Mouse (Mus musculus): Measurements from ENCODE around the gene Ankrd52.

The Ankrd52 gene

DNA sequence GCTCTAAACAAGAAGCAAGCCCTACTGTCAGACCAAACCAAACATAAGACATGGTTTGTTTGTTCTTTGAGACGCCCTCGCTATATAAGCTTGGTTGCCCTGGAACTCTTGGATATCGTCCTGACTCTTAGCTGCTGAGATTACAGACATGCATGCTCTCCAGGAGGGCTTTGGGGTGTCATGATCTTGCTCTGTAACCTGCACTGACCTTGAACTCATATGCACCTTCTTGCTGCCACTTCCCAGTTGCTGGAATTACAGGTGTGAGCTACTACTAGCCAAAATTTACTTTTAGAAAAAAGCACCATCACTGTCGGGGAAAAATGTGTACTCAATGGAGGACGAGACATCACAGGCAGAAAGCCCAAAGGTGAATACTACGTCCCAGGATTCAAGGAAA, 7.3 kb upstream of the Ankrd52 start:
- no peak for DNase-seq (ENCODE audit: low spot score)

DNA sequence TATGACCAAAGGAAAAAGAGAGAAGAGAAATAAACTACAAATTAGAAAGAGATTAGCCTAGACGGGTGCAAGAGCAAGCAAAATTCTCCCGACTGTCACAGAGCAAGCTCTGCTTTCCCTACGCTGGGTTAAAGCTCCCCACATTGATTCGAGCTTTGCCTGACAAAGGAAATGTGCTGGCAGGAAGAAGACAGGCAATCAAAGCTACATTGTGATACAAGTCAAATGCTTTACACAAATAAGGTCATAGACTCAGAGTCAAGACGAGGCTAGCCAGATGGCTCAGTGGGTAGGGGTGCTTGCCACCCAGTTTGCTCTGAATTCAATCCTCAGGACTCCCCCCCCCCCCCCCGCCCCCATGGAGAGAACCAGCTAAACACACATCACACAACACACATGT, 6.9 kb upstream of the Ankrd52 start:
- no peak for DNase-seq (ENCODE audit: low spot score)

DNA sequence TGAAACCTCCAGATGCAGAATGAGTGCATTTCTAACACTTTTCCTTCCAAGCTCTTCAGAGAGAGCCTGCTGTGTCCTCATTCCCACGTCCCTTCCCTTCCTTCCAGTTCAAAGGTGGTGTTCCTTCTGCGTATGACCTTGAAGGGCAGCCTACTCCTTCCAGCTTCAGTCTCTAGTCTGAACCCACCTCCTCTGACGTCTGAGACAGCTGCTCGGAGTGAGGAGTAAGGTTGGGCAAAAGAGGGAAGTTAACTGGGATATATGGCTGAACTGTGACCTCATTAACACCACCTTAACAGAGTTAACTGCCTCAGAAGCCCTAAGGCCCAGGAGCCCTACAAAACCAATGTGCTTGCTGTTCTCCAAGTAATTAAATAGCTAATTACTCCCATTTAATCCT, 6.3 kb upstream of the Ankrd52 start:
- DNase-seq (ENCODE audit: low spot score): no peak

DNA sequence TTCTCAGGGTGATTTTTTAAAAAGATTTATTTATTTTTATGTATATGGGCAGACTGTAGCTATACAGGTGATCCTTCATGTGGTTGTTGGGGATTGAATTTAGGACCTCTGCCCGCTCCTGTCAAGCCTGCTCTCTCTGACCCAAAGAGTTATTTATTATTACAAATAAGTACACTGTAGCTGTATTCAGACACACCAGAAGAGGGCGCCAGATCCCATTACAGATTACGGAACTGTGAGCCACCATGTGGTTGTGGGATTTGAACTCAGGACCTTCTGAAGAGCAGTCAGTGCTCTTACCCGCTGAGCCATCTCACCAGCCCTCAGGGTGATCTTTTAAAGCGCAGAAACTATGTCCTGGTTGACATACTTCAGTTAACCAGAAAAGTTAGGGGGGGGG, 4.8 kb upstream of the Ankrd52 start:
- no peak for DNase-seq (ENCODE audit: low spot score)

DNA sequence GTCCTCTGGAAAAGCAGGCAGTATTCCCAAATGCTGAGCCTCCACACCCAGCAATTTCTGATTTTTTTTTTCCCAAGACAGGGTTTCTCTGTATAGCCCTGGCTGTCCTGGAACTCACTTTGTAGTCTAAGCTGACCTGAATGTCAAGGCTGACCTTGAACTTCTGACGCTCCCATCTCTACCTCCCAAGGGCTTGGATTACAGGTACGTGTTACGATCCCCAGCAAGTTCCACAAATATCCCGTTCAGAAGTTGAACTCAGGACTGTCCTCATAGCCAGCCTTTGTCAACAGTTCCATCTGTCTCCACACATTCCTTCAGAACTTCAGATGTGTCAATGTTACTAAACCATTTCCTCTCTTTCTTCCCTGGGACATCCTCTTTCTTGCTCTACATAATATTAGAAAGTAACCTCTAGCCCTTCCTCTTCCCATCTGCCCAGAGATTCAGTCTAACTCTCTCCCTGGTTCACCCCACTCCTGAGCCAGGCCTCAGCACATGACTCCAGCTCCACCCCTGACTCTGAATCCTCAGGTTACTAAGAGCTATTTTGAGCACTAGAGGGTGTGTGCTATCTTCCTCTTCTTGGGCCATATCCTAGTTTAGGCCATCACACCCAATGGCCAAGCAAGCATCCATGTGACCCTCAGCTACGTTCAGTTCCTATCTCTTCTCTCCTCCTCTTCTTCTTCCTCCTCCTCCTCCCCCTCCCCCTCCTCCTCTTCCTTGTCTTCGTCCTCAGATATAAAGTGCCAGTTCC, 3.7 kb upstream of the Ankrd52 start:
- no peak for DNase-seq (ENCODE audit: low spot score)

DNA sequence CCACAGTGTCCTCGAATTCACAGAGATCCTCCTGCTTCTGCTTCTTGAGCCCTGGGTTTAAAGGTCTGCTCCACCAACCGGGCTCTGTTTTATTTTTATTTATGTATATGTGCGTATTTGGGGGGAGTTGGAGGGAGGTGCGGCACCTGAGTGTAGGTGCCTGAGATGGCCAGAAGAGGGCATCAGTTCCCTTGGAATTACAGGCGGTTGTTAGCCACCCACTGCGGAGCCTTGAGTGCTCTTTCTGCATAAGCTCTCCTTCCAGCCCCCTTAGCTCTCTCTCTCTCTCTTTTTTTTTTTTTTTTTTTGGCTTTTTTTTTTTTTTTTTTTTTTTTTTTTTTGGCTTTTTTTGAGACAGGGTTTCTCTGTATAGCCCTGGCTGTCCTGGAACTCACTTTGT, 2.5 kb upstream of the Ankrd52 start:
- DNase-seq (ENCODE audit: low spot score): no peak

DNA sequence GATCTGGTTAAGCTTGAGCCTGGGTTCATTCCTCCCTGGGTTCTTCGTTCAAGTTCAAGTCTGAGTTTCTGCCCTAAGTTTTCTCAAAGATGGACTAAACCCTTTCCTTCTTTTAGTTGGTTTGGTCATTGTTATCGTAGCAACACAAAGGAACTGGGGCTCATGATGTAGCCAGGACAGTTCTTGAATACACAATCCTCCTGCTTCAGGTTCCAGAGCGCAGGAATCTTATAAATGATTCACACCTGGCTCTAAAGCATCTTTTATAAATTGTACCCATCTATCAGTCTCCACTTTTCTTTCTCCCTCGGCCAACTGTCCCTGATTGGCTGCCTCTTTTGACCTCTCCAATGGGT, 838 bp upstream of the Ankrd52 start:
- DNase-seq (ENCODE audit: low spot score): no peak

DNA sequence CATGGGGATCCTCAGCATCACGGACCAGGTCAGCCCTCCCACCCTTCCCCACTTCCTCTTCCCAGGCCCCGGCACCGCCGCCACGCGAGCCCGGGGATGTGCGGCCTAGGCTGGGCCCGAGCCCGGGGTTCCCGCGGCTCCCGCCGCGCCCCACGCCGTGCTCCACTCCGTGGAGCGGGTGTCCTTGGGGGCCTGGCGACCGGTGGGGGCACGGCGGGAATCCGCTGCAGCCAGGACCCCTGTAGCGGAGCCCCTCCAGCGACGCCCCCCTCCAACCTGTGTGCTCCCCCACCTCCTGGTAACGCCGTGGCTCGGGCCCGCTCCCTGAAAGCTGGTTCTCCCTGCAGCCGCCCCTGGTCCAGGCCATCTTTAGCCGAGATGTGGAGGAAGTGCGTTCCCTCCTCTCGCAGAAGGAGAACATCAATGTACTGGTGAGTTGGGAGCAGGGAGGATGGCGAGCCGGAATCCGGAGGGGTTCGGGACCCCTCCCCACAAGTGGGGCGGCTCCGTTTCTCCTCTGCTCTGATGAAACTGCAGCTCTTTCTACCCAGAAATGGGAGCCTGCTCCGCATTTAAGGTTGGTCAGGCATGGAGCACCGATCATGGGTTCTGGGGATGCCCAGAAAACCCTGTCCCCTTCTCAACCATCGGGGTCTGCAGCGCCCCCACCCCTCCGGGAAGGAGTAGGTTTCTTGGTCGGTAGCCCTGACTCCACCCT, 466 bp downstream of the Ankrd52 start:
- DNase-seq (ENCODE audit: low spot score): no peak

DNA sequence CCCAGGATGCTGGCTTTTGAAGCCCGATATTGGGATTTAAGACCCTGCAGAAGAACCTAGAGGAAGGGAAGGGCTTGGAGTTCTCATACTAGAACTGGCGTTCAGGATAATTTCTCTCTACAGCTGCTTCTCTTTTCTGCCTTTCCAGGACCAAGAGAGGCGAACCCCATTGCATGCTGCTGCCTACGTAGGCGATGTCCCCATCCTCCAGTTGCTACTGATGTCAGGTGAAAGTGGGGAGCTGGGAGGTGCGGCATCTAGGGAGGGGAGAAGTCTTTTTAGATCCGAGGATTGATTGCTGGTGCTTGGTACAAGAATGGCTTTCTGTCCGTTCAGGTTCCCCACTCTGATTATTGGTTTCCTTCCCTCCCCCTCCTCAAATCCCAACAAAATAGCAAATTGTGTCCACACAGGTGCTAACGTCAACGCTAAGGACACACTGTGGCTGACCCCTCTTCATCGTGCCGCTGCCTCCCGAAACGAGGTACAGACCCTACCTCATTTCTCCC, 1.1 kb downstream of the Ankrd52 start:
- DNase-seq (ENCODE audit: low spot score): no peak

DNA sequence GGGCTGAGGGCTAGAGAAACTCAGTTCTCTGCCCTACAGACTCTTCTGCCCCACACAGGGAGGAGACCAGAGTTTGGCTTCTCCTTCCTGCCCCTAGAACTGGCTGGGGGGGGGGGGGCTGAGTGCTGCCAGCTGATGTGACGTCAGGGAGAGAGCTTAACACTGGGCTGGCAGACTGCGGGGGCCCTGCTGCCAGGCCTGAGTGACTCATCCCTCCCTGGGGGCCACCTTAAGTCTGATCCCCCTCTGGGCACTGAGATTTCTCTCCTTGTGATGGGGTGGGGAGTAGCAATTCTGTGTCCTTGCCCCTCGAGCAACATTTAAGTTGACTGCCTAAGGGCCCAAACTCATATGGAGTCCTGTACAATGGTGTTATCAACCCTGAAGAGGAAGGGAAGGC, 1.5 kb downstream of the Ankrd52 start:
- DNase-seq (ENCODE audit: low spot score): no peak

DNA sequence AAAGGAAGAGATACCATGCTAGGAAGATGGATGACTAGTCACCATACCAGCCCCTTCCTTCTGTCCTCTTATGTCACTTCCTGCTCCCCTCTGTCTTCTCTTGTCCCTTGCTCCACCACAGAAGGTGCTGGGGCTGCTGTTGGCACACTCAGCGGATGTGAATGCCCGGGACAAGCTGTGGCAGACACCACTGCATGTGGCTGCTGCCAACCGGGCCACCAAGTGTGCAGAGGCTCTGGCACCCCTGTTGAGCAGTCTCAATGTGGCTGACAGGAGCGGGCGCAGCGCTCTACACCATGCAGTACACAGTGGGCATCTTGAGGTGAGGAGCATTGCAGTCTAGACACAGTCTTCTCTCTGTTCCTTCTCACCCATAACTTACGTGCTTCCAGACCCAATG, 2.3 kb downstream of the Ankrd52 start:
- no peak for DNase-seq (ENCODE audit: low spot score)

DNA sequence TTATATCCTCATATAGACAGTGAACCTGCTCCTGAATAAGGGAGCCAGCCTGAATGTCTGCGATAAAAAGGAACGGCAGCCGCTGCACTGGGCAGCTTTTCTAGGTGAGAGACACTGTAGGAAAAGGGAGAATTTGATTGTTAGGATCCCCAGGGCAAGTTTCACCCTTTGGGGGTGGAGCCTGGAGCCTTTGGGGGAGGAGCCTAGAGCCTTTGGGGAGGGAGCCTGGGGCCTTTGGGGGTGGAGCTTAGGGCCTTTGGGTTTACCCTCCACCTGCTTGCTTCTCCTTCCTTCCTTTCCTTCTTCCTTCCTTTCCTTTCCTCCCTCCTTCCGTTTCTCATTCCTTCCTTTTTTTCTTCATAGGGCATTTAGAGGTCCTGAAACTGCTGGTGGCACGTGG, 3.6 kb downstream of the Ankrd52 start:
- DNase-seq (ENCODE audit: low spot score): no peak

DNA sequence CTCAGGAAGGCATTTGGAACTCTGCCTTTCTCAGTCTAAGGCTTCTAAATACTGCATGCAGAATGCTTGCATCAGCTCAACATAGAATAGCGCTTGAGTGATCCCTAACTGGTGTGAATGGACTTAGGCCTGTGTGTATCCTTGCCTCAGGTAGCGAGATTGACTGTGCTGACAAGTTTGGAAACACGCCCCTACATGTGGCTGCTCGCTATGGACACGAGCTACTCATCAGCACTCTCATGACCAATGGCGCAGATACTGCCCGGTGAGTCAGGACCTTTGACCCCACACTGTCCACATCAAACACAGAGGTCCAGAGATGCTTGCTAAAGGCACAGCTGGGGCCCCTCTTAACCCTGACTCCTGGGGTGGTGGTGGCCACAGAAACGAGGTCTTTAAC, 5.6 kb downstream of the Ankrd52 start:
- no peak for DNase-seq (ENCODE audit: low spot score)

DNA sequence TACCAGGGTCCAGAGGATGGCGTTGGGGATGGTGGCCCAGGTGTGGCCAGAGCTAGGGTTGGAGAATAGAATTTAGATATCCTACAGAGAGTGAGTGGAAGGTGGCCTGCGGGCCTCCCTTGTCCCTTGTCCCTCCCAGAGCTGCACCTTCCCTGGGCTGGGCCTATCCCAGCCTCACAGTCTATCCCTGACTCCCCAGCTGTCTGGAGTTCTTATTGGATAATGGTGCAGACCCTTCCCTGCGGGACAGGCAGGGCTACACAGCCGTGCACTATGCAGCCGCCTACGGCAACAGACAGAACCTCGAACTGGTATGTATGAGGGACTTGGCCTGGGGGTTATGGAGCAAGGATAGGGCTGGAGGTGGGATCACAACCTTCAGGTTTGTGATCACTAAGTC, 9.0 kb downstream of the Ankrd52 start:
- no peak for DNase-seq (ENCODE audit: low spot score)

DNA sequence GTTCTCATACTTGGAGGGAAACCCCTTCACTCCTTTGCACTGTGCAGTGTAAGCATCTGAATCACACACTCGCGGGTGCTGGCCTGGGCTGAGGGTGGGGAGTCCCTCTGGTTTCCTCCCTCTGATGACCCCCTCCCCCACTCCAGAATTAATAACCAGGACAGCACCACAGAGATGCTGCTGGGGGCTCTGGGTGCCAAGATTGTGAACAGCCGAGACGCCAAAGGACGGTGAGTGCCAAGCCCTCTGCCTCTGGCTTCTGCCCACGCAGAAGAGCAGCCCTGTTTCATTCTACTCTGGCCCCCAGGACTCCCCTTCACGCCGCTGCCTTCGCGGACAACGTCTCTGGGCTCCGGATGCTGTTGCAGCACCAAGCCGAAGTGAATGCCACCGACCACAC, 12.0 kb downstream of the Ankrd52 start:
- peak; percentile 6 for DNase-seq (ENCODE audit: low spot score)

DNA sequence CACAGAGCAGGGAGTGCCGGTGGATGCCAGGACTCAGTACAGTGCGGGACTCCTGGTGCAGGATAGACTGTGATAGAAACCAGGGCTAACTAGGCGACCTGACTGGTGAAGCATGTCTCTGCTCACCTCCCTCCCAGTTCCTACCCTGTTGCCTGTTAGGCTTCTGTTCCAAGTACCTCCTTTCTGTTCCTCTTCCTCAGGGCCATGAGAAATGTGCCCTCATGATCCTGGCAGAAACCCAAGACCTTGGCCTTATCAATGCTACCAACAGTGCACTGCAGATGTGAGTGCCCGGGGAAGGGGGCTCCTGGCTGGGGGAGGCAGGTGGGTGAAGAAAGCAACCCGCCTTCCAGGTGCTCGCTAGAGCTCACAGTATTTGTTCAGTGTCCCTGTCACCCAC, 12.7 kb downstream of the Ankrd52 start:
- peak; percentile 73 for DNase-seq (ENCODE audit: low spot score)

DNA sequence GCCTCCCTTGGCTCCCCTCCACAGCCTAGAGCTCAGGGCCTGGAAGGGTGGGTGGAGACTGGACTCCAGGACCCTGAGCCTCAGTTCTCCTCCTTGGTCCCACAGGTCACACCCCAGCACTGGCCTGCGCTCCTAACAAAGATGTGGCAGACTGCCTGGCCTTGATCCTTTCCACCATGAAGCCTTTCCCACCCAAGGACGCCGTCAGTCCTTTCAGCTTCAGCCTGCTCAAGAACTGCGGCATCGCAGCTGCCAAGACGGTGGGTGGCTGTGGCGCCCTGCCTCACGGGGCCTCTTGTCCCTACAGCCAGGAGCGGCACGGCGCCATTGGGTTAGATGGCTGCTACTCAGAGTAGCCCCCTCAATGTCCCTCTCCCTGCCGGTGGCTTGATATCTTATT, 13.5 kb downstream of the Ankrd52 start:
- DNase-seq (ENCODE audit: low spot score): peak; percentile 60

DNA sequence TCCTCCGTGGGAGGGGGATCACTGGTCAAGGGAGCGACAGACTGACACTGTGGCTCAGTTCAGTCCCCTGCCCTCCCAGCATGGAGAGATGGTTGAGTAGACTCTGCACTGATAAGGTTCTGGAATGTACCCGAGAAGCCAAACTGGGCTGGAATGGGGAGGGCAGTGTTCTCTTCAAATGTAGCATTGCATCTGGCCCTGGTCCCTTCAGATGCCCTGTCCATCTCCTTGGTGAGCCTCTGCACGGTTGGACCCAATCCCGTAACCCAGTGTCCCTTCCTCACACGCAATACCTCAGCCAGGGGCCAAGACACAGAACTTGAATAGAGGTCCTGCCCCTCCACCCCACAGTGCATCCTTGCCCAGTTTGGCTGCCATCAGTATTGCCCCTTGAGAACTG, 14.9 kb downstream of the Ankrd52 start:
- no peak for DNase-seq (ENCODE audit: low spot score)

DNA sequence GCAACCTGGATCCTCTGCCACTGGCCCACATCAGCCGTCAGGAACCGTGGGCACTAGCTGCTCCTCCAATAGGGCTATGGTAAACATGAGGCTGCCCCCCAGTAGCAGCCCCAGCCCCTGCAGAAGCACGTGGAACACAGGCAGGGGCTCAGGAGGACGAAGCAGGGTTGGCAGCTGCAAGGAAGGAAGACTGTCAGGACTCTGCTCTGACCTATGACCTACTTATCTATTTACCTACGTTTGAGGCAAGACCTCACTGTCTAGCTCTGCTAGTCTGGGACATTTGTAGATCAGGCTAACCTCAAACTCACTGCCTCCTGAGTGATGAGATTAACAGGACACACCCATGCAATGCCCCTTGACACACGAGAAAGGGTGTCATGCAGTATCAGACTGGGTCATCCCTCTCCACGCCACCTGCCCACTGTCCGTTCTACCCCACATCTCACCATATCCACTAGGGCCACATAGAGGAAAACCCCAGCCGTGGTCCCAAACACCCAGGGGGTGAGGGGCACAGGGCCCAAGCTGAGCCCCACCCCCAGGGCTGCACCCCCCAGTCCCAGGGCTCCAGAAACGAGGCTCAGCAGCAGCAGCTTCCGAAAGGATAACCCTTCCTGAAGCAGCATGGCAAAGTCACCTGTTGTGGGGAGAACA, 19.2 kb downstream of the Ankrd52 start:
- no peak for DNase-seq (ENCODE audit: low spot score)

DNA sequence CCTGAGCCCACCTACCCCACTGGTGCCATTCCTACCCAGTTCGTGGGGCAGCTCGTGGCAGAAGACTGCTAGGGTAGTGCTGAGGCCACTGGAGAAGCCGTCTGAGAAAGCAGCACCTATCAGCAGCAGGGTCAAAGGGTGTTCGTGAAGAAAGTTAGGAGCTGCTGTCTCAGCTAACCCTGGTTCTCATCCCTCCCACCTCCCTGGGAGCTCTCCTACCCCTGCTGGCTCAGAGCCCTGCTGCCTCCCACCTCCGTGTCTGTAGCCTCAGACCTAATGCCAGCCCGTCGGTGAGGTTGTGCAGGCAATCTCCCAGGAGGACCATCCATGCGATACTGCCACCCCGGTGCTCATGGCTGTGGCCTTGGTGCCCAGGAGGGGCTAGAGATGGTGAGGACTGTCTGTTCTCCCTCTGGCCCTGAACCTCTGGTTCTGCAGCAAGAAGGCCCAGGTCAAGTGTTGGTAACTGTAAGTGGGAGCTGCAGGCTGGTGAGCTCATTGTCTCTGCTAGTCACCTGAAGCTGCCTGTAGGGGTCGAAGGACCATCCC, 19.9 kb downstream of the Ankrd52 start:
- DNase-seq (ENCODE audit: low spot score): no peak

DNA sequence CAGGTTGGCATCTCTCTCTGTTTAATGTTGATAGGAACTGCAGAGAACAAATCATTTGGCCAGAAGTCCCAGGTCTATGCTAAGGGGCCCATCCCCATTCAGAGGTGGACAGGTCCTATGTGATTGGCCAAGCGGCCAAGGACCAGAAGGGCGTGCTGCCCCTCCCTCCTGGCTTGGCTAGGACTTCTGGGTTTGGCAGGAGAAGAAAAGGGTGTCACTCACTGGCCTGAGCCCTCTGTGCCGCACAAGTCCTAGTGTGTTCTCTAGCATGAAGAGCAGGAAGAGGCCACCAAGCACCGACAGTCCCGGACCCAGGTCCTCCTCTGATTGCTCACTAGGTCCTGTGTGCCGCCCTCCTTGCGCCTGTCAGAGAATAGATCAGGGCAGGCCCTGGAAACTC, 20.6 kb downstream of the Ankrd52 start:
- no peak for DNase-seq (ENCODE audit: low spot score)

DNA sequence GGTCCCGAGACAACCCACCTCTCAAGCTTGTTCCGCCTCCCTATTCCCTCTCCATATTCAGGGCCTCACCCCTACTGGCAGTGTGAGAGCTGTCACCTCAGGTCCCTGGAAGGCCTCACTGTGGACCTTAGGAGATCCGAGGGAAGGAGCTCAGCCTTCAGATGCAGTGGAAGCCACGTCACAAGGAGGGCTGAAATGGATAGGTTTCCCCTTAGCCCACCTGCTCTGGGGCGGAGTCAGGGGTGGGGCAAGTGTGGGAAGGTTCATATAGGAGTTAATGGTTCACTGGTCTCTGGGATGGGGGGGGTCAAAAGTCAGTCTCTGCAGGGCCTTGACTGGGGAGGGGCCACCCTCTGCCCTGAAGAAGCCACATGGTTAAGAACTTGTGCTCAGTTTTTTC, 23.4 kb downstream of the Ankrd52 start:
- DNase-seq (ENCODE audit: low spot score): no peak

DNA sequence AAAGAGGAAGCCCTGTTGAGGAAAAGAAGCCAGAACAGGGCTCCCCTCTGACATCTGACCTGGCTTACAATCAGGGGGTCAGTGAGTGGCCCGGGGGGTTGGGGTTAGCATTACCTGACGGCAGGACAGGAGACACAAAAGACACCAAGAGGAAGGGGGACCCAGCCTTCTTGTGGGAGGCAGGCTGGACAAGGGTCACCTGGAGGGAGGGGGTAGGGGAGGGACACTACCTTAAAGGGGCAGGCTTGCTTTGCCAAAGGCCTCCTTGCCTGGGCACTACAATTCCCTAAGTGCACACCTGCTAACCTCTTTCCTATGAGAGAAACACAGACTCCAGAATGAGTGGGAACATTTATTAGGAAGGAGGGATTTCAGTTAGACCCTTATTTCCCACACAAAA, 24.1 kb downstream of the Ankrd52 start, which contains the start of gene Slc39a5:
TSS of gene Slc39a5 (minus strand) at position 174 of the 400 bp plus-strand sequence.
- no peak for DNase-seq (ENCODE audit: low spot score)

Data from ovary, adult 18-20 months (tissue).